In genomic region chr8:84023085-84023484, GRCm38 (mm10) we compare ENCODE assay signal across 10 mouse cellular contexts. TPM values are rescaled to one million over a fixed set of nuclear protein-coding genes. Genes with fewer than 3 reads are reported as not detected.
A peak's percentile ranks its signal among the peaks of the same experiment; 100 is the strongest.
DNase-seq lines count a peak whose midpoint lies in the region; ATAC-seq lines count a peak whose summit lies in the region.
"Had no signal": no experiment of that assay in that cellular context is flagged by ENCODE, and none has a peak within 500 bp of the region (broad histone marks: within the 10 kb centered on the region; RNA-seq: fewer than 3 reads in every experiment).

No protein-coding gene starts in this region.

- peak; percentile 98 for DNase-seq in heart, adult 11 months
- no peak for DNase-seq in heart, postnatal 25 days (ENCODE audit: low spot score)
- no peak for DNase-seq in neural tube, embryonic 10.5 days (ENCODE audit: extremely low spot score, low spot score)
- no peak for DNase-seq in embryo, embryonic 9.5 days (ENCODE audit: extremely low spot score)
- no peak for DNase-seq in layer of hippocampus, postnatal 10 days (ENCODE audit: low spot score in 2 of 2)

- no peaks in the 10 kb centered on the region for H3K36me3 ChIP-seq in heart, embryonic 11.5 days (ENCODE audit: control insufficient read depth, insufficient read depth, low read length)
- no peaks in the 10 kb centered on the region; the same call in 1 of the 2 replicates for H3K36me3 ChIP-seq in kidney, embryonic 16.5 days (ENCODE audit: insufficient read depth, low read length)
- H3K36me3 ChIP-seq in stomach, embryonic 14.5 days (ENCODE audit: control insufficient read depth, insufficient read depth, low read length), result no peaks in the 10 kb centered on the region

- H3K9ac ChIP-seq in heart, embryonic 11.5 days (ENCODE audit: low read depth, low read length), result no peak overlapping the region
- peak overlapping the region; percentile 44 for H3K9ac ChIP-seq in kidney, embryonic 16.5 days (replicated peaks; ENCODE audit: low read length)
- no peak overlapping the region for H3K9ac ChIP-seq in stomach, embryonic 14.5 days (replicated peaks; ENCODE audit: low read depth, low read length)

- H3K27me3 ChIP-seq in heart, embryonic 11.5 days (ENCODE audit: control insufficient read depth, insufficient read depth, low read length), result peaks cover 35% of the 10 kb centered on the region
- peaks cover 3% of the 10 kb centered on the region; the same call in 1 of the 2 replicates for H3K27me3 ChIP-seq in kidney, embryonic 16.5 days (ENCODE audit: insufficient read depth, low read length)
- no peaks in the 10 kb centered on the region for H3K27me3 ChIP-seq in stomach, embryonic 14.5 days (ENCODE audit: control insufficient read depth, insufficient read depth, low read length)

- H3K27ac ChIP-seq in heart, embryonic 11.5 days (ENCODE audit: low read depth, low read length), result peak overlapping the region; percentile 69
- H3K27ac ChIP-seq in kidney, embryonic 16.5 days (ENCODE audit: low read length), result peak overlapping the region; percentile 64; the same call in 1 of the 2 replicates
- no peak overlapping the region for H3K27ac ChIP-seq in stomach, embryonic 14.5 days (ENCODE audit: low read length)

- no peak for ATAC-seq in heart, embryonic 11.5 days (replicated peaks; ENCODE audit: insufficient number of reproducible peaks, low FRiP score, low TSS enrichment)
- ATAC-seq in kidney, embryonic 16.5 days (ENCODE audit: low FRiP score, low TSS enrichment), result peak; percentile 36; the same call in 1 of the 2 replicates
- ATAC-seq in stomach, embryonic 14.5 days (ENCODE audit: insufficient number of reproducible peaks, insufficient read depth, low FRiP score, low read depth), result no peak

- H3K4me1 ChIP-seq in heart, embryonic 11.5 days (ENCODE audit: control insufficient read depth, insufficient read depth, low read length), result peaks cover 28% of the 10 kb centered on the region
- H3K4me1 ChIP-seq in kidney, embryonic 16.5 days (ENCODE audit: insufficient read depth, low read length), result peaks cover 46% of the 10 kb centered on the region
- H3K4me1 ChIP-seq in stomach, embryonic 14.5 days (ENCODE audit: control insufficient read depth, insufficient read depth, low read length), result peaks cover 23% of the 10 kb centered on the region

- no peaks in the 10 kb centered on the region for H3K9me3 ChIP-seq in heart, embryonic 11.5 days (replicated peaks; ENCODE audit: control insufficient read depth, low read length)
- no peaks in the 10 kb centered on the region for H3K9me3 ChIP-seq in kidney, embryonic 16.5 days (ENCODE audit: low read length)
- no peaks in the 10 kb centered on the region for H3K9me3 ChIP-seq in stomach, embryonic 14.5 days (ENCODE audit: control insufficient read depth, low read depth, low read length)

- H3K4me3 ChIP-seq in heart, embryonic 11.5 days (ENCODE audit: low read depth, low read length), result no peak overlapping the region
- peak overlapping the region; percentile 16; the same call in 1 of the 2 replicates for H3K4me3 ChIP-seq in kidney, embryonic 16.5 days (ENCODE audit: low read length)
- no peak overlapping the region for H3K4me3 ChIP-seq in stomach, embryonic 14.5 days (ENCODE audit: low read depth, low read length)
- H3K4me3 ChIP-seq: erythroblast, embryonic 14.5 days had no signal

- peak overlapping the region; percentile 37 for H3K4me2 ChIP-seq in heart, embryonic 11.5 days
- H3K4me2 ChIP-seq in kidney, embryonic 16.5 days (replicated peaks; ENCODE audit: low read depth, low read length), result peak overlapping the region; percentile 61
- peak overlapping the region; percentile 23 for H3K4me2 ChIP-seq in stomach, embryonic 14.5 days (replicated peaks; ENCODE audit: low read depth, low read length)

- 13% methylated on average over 5 of the region's 5 CpGs for WGBS in heart, embryonic 11.5 days (ENCODE audit: insufficient replicate concordance)
- 6% methylated on average over 5 of the region's 5 CpGs for WGBS in kidney, embryonic 16.5 days
- 10% methylated on average over 5 of the region's 5 CpGs for WGBS in stomach, embryonic 14.5 days

- intact Hi-C loops in heart, postnatal 25 days (cut with DNase I), result no loop called here

RNA-seq across cellular contexts. Expression of gene Palm3, which starts 1.8 kb away (rescaled TPM):
- under 1 TPM; 0.28 to 0.36 TPM for total RNA-seq in heart, postnatal 25 days (2021)
- polyA plus RNA-seq in heart, embryonic 11.5 days (2014; fragmentation: Nextera tagmentation; extraction: Ambion mirVana), result 0.57 and 0.77 TPM in 2 replicates
- polyA plus RNA-seq in kidney, embryonic 16.5 days (2015; fragmentation: Nextera tagmentation; extraction: Ambion mirVana), result 15.5 and 16.7 TPM in 2 replicates
- 3.2 and 3.6 TPM in 2 replicates for polyA plus RNA-seq in stomach, embryonic 14.5 days (2014; fragmentation: Nextera tagmentation; extraction: Ambion mirVana)
- 10 to 100 TPM; 11.2 to 13.5 TPM for total RNA-seq in layer of hippocampus, postnatal 10 days (2021)
- total RNA-seq: liver, adult 2 months had no signal
- polyA plus RNA-seq: erythroblast, embryonic 14.5 days; liver, adult 2 months had no signal

RNA-seq across cellular contexts. Expression of gene 2210011C24Rik, which starts 11.1 kb away (rescaled TPM):
- total RNA-seq in heart, postnatal 25 days (2021), result 1 to 10 TPM; 2.8 to 3.1 TPM
- polyA plus RNA-seq in heart, embryonic 11.5 days (2014; fragmentation: Nextera tagmentation; extraction: Ambion mirVana), result 0.11 TPM in 1 of 2 replicates, not detected in the other
- polyA plus RNA-seq in kidney, embryonic 16.5 days (2015; fragmentation: Nextera tagmentation; extraction: Ambion mirVana), result 7.5 and 9.0 TPM in 2 replicates
- 1.1 and 1.3 TPM in 2 replicates for polyA plus RNA-seq in stomach, embryonic 14.5 days (2014; fragmentation: Nextera tagmentation; extraction: Ambion mirVana)
- not detected for total RNA-seq in layer of hippocampus, postnatal 10 days (2021)
- polyA plus RNA-seq: erythroblast, embryonic 14.5 days had no signal

RNA-seq across cellular contexts. Expression of gene Il27ra, which starts 19.3 kb away (rescaled TPM):
- total RNA-seq in heart, postnatal 25 days (2021), result 1 to 10 TPM; 4.0 to 4.2 TPM
- 3.5 and 4.1 TPM in 2 replicates for polyA plus RNA-seq in heart, embryonic 11.5 days (2014; fragmentation: Nextera tagmentation; extraction: Ambion mirVana)
- 2.9 TPM in 2 replicates for polyA plus RNA-seq in kidney, embryonic 16.5 days (2015; fragmentation: Nextera tagmentation; extraction: Ambion mirVana)
- polyA plus RNA-seq in stomach, embryonic 14.5 days (2014; fragmentation: Nextera tagmentation; extraction: Ambion mirVana), result 1.1 and 1.3 TPM in 2 replicates
- 1 to 10 TPM; 1.4 to 1.7 TPM for total RNA-seq in layer of hippocampus, postnatal 10 days (2021)

RNA-seq across cellular contexts. Expression of gene Rln3, which starts 21.7 kb away (rescaled TPM):
- not detected for total RNA-seq in heart, postnatal 25 days (2021)
- not detected in 2 replicates for polyA plus RNA-seq in heart, embryonic 11.5 days (2014; fragmentation: Nextera tagmentation; extraction: Ambion mirVana)
- not detected in 2 replicates for polyA plus RNA-seq in kidney, embryonic 16.5 days (2015; fragmentation: Nextera tagmentation; extraction: Ambion mirVana)
- not detected in 2 replicates for polyA plus RNA-seq in stomach, embryonic 14.5 days (2014; fragmentation: Nextera tagmentation; extraction: Ambion mirVana)
- total RNA-seq in layer of hippocampus, postnatal 10 days (2021), result not detected
- total RNA-seq: liver, adult 2 months had no signal
- polyA plus RNA-seq: erythroblast, embryonic 14.5 days; liver, adult 2 months had no signal

RNA-seq across cellular contexts. Expression of gene 1700067K01Rik, which starts 21.8 kb away (rescaled TPM):
- total RNA-seq in heart, postnatal 25 days (2021), result under 1 TPM in 1 of 2 experiments, not detected in 1; 0.26 TPM
- 0.42 and 0.52 TPM in 2 replicates for polyA plus RNA-seq in heart, embryonic 11.5 days (2014; fragmentation: Nextera tagmentation; extraction: Ambion mirVana)
- polyA plus RNA-seq in kidney, embryonic 16.5 days (2015; fragmentation: Nextera tagmentation; extraction: Ambion mirVana), result 0.51 and 1.1 TPM in 2 replicates
- polyA plus RNA-seq in stomach, embryonic 14.5 days (2014; fragmentation: Nextera tagmentation; extraction: Ambion mirVana), result 0.71 and 0.87 TPM in 2 replicates
- total RNA-seq in layer of hippocampus, postnatal 10 days (2021), result under 1 TPM; 0.49 to 0.66 TPM
